Mouse (Mus musculus) stomach, embryonic 16.5 days (tissue): ENCODE data around the gene Gpatch8. TPM values are rescaled to one million over a fixed set of nuclear protein-coding genes. Genes with fewer than 3 reads are reported as not detected.

ENCODE experiments used
- ATAC-seq: fragments of 200-750 bp; cut with Nextera tagmentation; 2 replicates; pipeline ENCODE4 v1.8.0; 2017; ENCODE audit warnings: moderate number of reproducible peaks, moderate TSS enrichment; ENCODE audit not compliant: insufficient read depth, low FRiP score
- H3K27ac ChIP-seq: fragments of 300-500 bp; sonication (generic); 2 replicates; pipeline ENCODE4 v1.5.1; 2014; ENCODE audit warnings: low read length
- H3K27me3 ChIP-seq: fragments of 300-500 bp; sonication (generic); 2 replicates; pipeline ENCODE4 v1.6.1; 2014; ENCODE audit warnings: low read length, control low read depth, mixed read lengths; ENCODE audit not compliant: control insufficient read depth, insufficient read depth
- H3K36me3 ChIP-seq: fragments of 300-500 bp; sonication (generic); 2 replicates; pipeline ENCODE4 v1.6.1; 2014; ENCODE audit warnings: low read length; ENCODE audit not compliant: control insufficient read depth, insufficient read depth
- H3K4me1 ChIP-seq: fragments of 300-500 bp; sonication (generic); 2 replicates; pipeline ENCODE4 v1.6.1; 2014; ENCODE audit warnings: low read length, control low read depth, mixed read lengths; ENCODE audit not compliant: control insufficient read depth, insufficient read depth
- H3K4me2 ChIP-seq: fragments of 300-500 bp; sonication (generic); 2 replicates; pipeline ENCODE4 v1.6.1; 2014; ENCODE audit warnings: low read depth, low read length, mixed read lengths
- H3K4me3 ChIP-seq: fragments of 300-500 bp; sonication (generic); replicated peaks from 2 replicates; pipeline ENCODE4 v1.5.1; 2014; ENCODE audit warnings: mild to moderate bottlenecking, low read length
- H3K9ac ChIP-seq: fragments of 300-500 bp; sonication (generic); 2 replicates; pipeline ENCODE4 v1.6.1; 2014; ENCODE audit warnings: low read length
- H3K9me3 ChIP-seq: fragments of 300-500 bp; sonication (generic); replicated peaks from 2 replicates; pipeline ENCODE4 v1.6.1; 2016; ENCODE audit warnings: low read length, control low read depth; ENCODE audit not compliant: control insufficient read depth
- WGBS: fragments of 180-500 bp; shearing (Covaris S2); extraction: QIAGEN DNeasy Blood & Tissue Kit; methylation state at CpG from one replicate; pipeline ENCODE4 v1.1.7; 2014; 5-methylcytosine and 5-hydroxymethylcytosine counted together
- polyA plus RNA-seq: library from polyadenylated mRNA; unstranded; fragments of >200 nt; fragmentation: Nextera tagmentation; extraction: Ambion mirVana; gene quantifications from 2 replicates; pipeline ENCODE4 v1.2.1, GENCODE M21; 2015

Gene Gpatch8
- polyA plus RNA-seq, 1 experiment from 2014 or later = 34.9 TPM

GRCm38 (mm10) chr11:102431018-102431645 lies 125.1 kb downstream of the Gpatch8 start:
- peak overlapping the region; percentile 85 for H3K27ac ChIP-seq
- WGBS = 1% methylated on average over 7 of the region's 7 CpGs
- ATAC-seq = peak; percentile 46; the same call in 1 of the 2 replicates

GRCm38 (mm10) chr11:102430121-102431017 lies 125.8 kb downstream of the Gpatch8 start, which contains the start of gene Grn:
Gene Grn, plus strand, starts transcription at chr11:102430315.
- H3K4me3 ChIP-seq = peak within 1 kb of the TSS; percentile 73
- peak; percentile 94 for ATAC-seq
- no peaks in the 10 kb centered on the region for H3K9me3 ChIP-seq
- WGBS = under 1% methylated on average over 29 of the region's 29 CpGs
- H3K27me3 ChIP-seq = no peaks in the 10 kb centered on the region
- peak within 1 kb of the TSS; percentile 85 for H3K27ac ChIP-seq
- peaks cover 21% of the 10 kb centered on the region for H3K4me1 ChIP-seq
- H3K9ac ChIP-seq = peak within 1 kb of the TSS; percentile 79
- peak within 1 kb of the TSS; percentile 95 for H3K4me2 ChIP-seq
- 0 out of 2 replicates have a peak, but pooled peaks cover 6% of the 10 kb centered on the region for H3K36me3 ChIP-seq

More at GRCm38 (mm10) chr11:102431018-102431645, 125.1 kb downstream of the Gpatch8 start:
- H3K9me3 ChIP-seq = no peaks in the 10 kb centered on the region
- peak overlapping the region; percentile 95 for H3K4me2 ChIP-seq
- 0 out of 2 replicates have a peak, but pooled peaks cover 13% of the 10 kb centered on the region for H3K36me3 ChIP-seq
- peak overlapping the region; percentile 73 for H3K4me3 ChIP-seq
- peaks cover 21% of the 10 kb centered on the region for H3K4me1 ChIP-seq
- no peaks in the 10 kb centered on the region for H3K27me3 ChIP-seq
- peak overlapping the region; percentile 79 for H3K9ac ChIP-seq

- no peaks in the 10 kb centered on the region for H3K27me3 ChIP-seq
- peak overlapping the region; percentile 73 for H3K4me3 ChIP-seq
- 34% methylated on average over 3 of the region's 3 CpGs for WGBS
- H3K9ac ChIP-seq = peak overlapping the region; percentile 75
- H3K4me2 ChIP-seq = peak overlapping the region; percentile 70
- H3K36me3 ChIP-seq = no peaks in the 10 kb centered on the region
- peaks cover 21% of the 10 kb centered on the region for H3K4me1 ChIP-seq
- no peak overlapping the region for H3K27ac ChIP-seq
- no peaks in the 10 kb centered on the region for H3K9me3 ChIP-seq
- ATAC-seq = no peak
Observed at GRCm38 (mm10) chr11:102429551-102429950, 126.6 kb downstream of the Gpatch8 start.

GRCm38 (mm10) chr11:102428981-102429540 lies 127.1 kb downstream of the Gpatch8 start:
- ATAC-seq = no peak
- no peak overlapping the region for H3K27ac ChIP-seq
- no peaks in the 10 kb centered on the region for H3K27me3 ChIP-seq
- WGBS = 65% methylated on average over 8 of the region's 8 CpGs
- peak overlapping the region; percentile 70; the same call in 1 of the 2 replicates for H3K4me2 ChIP-seq
- H3K36me3 ChIP-seq = no peaks in the 10 kb centered on the region
- no peak overlapping the region for H3K4me3 ChIP-seq
- H3K9me3 ChIP-seq = no peaks in the 10 kb centered on the region
- no peak overlapping the region for H3K9ac ChIP-seq
- H3K4me1 ChIP-seq = peaks cover 21% of the 10 kb centered on the region

Other genes with a start within 250 kb of the Gpatch8 start
- gene Ubtf, start 236.7 kb downstream of the Gpatch8 start, polyA plus RNA-seq = 70.5 and 71.4 TPM in 2 replicates
- gene Slc4a1, start 190.2 kb downstream of the Gpatch8 start, polyA plus RNA-seq = 38.9 and 47.2 TPM in 2 replicates
- 6.8 and 7.6 TPM in 2 replicates for gene Rundc3a, start 163.0 kb downstream of the Gpatch8 start, polyA plus RNA-seq
- 239 and 243 TPM in 2 replicates for gene Slc25a39, start 148.4 kb downstream of the Gpatch8 start, polyA plus RNA-seq
- gene Grn, start 126.1 kb downstream of the Gpatch8 start, polyA plus RNA-seq = 187 and 207 TPM in 2 replicates
- gene Fam171a2, start 108.7 kb downstream of the Gpatch8 start, polyA plus RNA-seq = 2.5 and 3.3 TPM in 2 replicates
- gene Itga2b, start 86.3 kb downstream of the Gpatch8 start, polyA plus RNA-seq = 8.6 and 10.8 TPM in 2 replicates
- gene Gm11627, start 23.1 kb upstream of the Gpatch8 start, polyA plus RNA-seq = 21.0 and 22.0 TPM in 2 replicates
- gene Fzd2, start 48.0 kb upstream of the Gpatch8 start, polyA plus RNA-seq = 12.2 and 15.4 TPM in 2 replicates
- 0.40 and 0.79 TPM in 2 replicates for gene Meioc, start 107.3 kb upstream of the Gpatch8 start, polyA plus RNA-seq
- 39.8 and 44.6 TPM in 2 replicates for gene Ccdc43, start 141.4 kb upstream of the Gpatch8 start, polyA plus RNA-seq
- 4.5 and 5.2 TPM in 2 replicates for gene Adam11, start 205.0 kb upstream of the Gpatch8 start, polyA plus RNA-seq